Mouse (Mus musculus): ENCODE measurements around the gene Actl7a. TPM values are rescaled to one million over a fixed set of nuclear protein-coding genes. Genes with fewer than 3 reads are reported as not detected.

Gene Actl7a
- polyA plus RNA-seq, 1 experiment from 2014 or later = not detected

DNA sequence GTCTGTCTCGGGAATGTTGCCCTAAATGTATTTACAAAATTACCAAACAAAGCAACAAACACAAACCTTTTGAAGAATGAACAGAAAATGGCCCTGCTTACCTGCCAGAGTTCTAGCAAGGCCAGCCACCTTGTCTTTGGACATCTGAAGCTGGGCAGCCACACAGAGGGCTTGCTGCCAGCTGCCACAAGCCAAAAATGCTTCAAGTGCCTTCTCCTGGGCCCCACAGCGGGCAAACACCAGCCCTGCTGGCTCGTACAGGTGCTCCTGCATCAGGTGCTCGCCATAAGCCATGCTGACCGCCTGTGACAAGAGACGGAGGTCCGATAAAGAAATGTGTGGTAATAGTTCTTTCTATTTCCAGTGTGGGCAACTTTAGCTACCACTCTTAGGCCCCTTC, 25.7 kb downstream of the Actl7a start:
- no peak overlapping the region for H3K4me2 ChIP-seq (ENCODE audit: low read depth, low read length)
- ATAC-seq (no peak), DNase-seq (no peak)
- no peak for TF ChIP-seq CTCF (IDR thresholded peaks at IDR 0.05; ENCODE audit: low read depth)
- no peak for TF ChIP-seq EP300 (IDR thresholded peaks at IDR 0.05; ENCODE audit: low read depth)
- H3K9me3 ChIP-seq (ENCODE audit: low read length) = no peaks in the 10 kb centered on the region
- no peak overlapping the region for H3K27ac ChIP-seq (ENCODE audit: low read depth)
- WGBS (ENCODE audit: insufficient replicate concordance) = 82% methylated on average over 7 of the region's 7 CpGs
- peaks cover 60% of the 10 kb centered on the region for H3K36me3 ChIP-seq (replicated peaks; ENCODE audit: insufficient read depth, low read length)
- H3K4me1 ChIP-seq (ENCODE audit: insufficient read depth) = no peaks in the 10 kb centered on the region
- H3K4me3 ChIP-seq (ENCODE audit: low read depth, low read length) = no peak overlapping the region
- H3K27me3 ChIP-seq (ENCODE audit: insufficient read depth, low read length) = no peaks in the 10 kb centered on the region
- no peak overlapping the region for H3K9ac ChIP-seq (replicated peaks)

DNA sequence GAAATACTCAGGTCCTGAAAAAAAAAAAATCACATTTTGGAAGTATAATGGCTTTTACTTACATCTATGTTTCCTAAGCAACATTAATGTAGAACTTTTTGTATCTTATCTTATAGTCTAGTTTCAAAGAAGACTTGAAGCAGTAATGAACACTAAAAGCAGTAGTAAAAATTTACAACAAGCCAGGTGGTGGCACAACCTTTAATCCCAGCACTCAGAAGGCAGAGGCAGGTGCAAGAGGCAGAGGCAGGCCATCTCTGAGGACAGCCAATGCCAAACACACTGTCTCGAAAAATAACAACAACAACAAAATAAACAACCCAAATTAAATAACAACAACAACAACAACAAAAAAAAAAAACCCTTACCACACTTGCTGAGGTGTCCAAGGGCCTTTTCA, 27.9 kb downstream of the Actl7a start:
- Histone ChIP-seq H3K9me3 (ENCODE audit: low read length) (no peaks in the 10 kb centered on the region), H3K4me2 (ENCODE audit: low read depth, low read length) (no peak overlapping the region), H3K4me3 (ENCODE audit: low read depth, low read length) (no peak overlapping the region), H3K36me3 (replicated peaks; ENCODE audit: insufficient read depth, low read length) (peaks cover 70% of the 10 kb centered on the region), H3K4me1 (ENCODE audit: insufficient read depth) (no peaks in the 10 kb centered on the region), H3K27ac (ENCODE audit: low read depth) (no peak overlapping the region), H3K9ac (replicated peaks) (no peak overlapping the region), H3K27me3 (ENCODE audit: insufficient read depth, low read length) (no peaks in the 10 kb centered on the region)
- no peak for ATAC-seq
- no peak for DNase-seq
- TF ChIP-seq CTCF (IDR thresholded peaks at IDR 0.05; ENCODE audit: low read depth) (no peak), EP300 (IDR thresholded peaks at IDR 0.05; ENCODE audit: low read depth) (no peak)
- 47% methylated on average over 1 of the region's 1 CpGs for WGBS (ENCODE audit: insufficient replicate concordance)

DNA sequence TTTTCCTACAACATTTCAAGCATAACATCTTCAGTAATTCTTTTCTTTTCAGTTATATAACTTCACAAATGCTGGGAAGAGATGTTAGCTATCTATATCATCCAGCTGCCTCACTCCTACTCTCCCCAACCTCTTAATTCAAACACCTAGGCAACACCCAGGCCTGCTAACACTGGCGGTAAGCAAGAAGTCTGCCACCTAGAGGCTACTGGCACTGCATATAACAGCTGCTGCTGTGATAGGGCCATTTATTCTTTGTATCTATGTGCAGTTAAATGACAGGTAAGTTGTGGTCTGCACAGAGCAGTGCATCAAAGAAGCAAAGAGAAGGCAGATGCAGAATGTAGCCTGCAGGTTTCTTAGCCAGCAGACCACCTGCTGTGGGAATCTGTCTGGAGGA, 48.2 kb downstream of the Actl7a start:
- 59% methylated on average over 1 of the region's 1 CpGs for WGBS (ENCODE audit: insufficient replicate concordance)
- peak; percentile 46 for TF ChIP-seq CTCF (IDR thresholded peaks at IDR 0.05; ENCODE audit: low read depth)
- TF ChIP-seq EP300 (IDR thresholded peaks at IDR 0.05; ENCODE audit: low read depth) = no peak
- Histone ChIP-seq H3K27ac (ENCODE audit: low read depth) (no peak overlapping the region), H3K36me3 (replicated peaks; ENCODE audit: insufficient read depth, low read length) (peaks cover 78% of the 10 kb centered on the region), H3K27me3 (ENCODE audit: insufficient read depth, low read length) (no peaks in the 10 kb centered on the region), H3K4me2 (ENCODE audit: low read depth, low read length) (no peak overlapping the region), H3K9me3 (ENCODE audit: low read length) (no peaks in the 10 kb centered on the region), H3K9ac (replicated peaks) (no peak overlapping the region), H3K4me3 (ENCODE audit: low read depth, low read length) (no peak overlapping the region), H3K4me1 (ENCODE audit: insufficient read depth) (no peaks in the 10 kb centered on the region)
- DNase-seq = no peak
- no peak for ATAC-seq

Other genes with a start within 250 kb of the Actl7a start
- gene Gm26657, start 3.3 kb upstream of the Actl7a start, polyA plus RNA-seq (2015; fragmentation: Nextera tagmentation; extraction: Ambion mirVana) = not detected in 2 replicates
- not detected in 2 replicates for gene Actl7b, start 2.0 kb upstream of the Actl7a start, polyA plus RNA-seq (2015; fragmentation: Nextera tagmentation; extraction: Ambion mirVana)
- 7.3 and 8.1 TPM in 2 replicates for gene Elp1, start 58.9 kb downstream of the Actl7a start, polyA plus RNA-seq (2015; fragmentation: Nextera tagmentation; extraction: Ambion mirVana)
- 1.6 and 2.2 TPM in 2 replicates for gene Fam206a, start 58.9 kb downstream of the Actl7a start, polyA plus RNA-seq (2015; fragmentation: Nextera tagmentation; extraction: Ambion mirVana)
- 4.3 and 5.1 TPM in 2 replicates for gene Ctnnal1, start 121.8 kb downstream of the Actl7a start, polyA plus RNA-seq (2015; fragmentation: Nextera tagmentation; extraction: Ambion mirVana)
- gene Tmem245, start 204.0 kb downstream of the Actl7a start, polyA plus RNA-seq (2015; fragmentation: Nextera tagmentation; extraction: Ambion mirVana) = 1.3 and 2.0 TPM in 2 replicates
- not detected in 2 replicates for gene Frrs1l, start 247.0 kb downstream of the Actl7a start, polyA plus RNA-seq (2015; fragmentation: Nextera tagmentation; extraction: Ambion mirVana)

Measured in liver, postnatal 0 days (tissue).